Mouse (Mus musculus): Measurements from ENCODE around the gene Tmod3. TPM values are rescaled to one million over a fixed set of nuclear protein-coding genes. Genes with fewer than 3 reads are reported as not detected.
A peak's percentile ranks its signal among the peaks of the same experiment; 100 is the strongest.

Gene Tmod3
- polyA plus RNA-seq (2012; ENCODE audit: insufficient read depth, insufficient read length, missing spikeins): 93.1 and 110 TPM in 2 replicates

- Histone ChIP-seq H3K4me1 (ENCODE audit: control insufficient read depth, insufficient read depth, low read length) (peaks cover 21% of the 10 kb centered on the region), H3K4me3 (ENCODE audit: insufficient read depth, low read length) (peak within 1 kb of the TSS; percentile 91), H3K27ac (ENCODE audit: insufficient read depth, low read depth, low read length) (peak within 1 kb of the TSS; percentile 72)
- TF ChIP-seq CTCF (IDR thresholded peaks at IDR 0.05; ENCODE audit: low read depth, low read length) (no peak), POLR2A (IDR thresholded peaks at IDR 0.05; ENCODE audit: borderline replicate concordance, low read depth, low read length) (no peak)
These were observed at the start of gene Tmod3 for GRCm38 (mm10) chr9:75559512-75560012. TSS of gene Tmod3 (minus strand) at chr9:75559657.

- Histone ChIP-seq H3K4me3 (ENCODE audit: insufficient read depth, low read length) (no peak overlapping the region), H3K4me1 (ENCODE audit: control insufficient read depth, insufficient read depth, low read length) (no peaks in the 10 kb centered on the region), H3K27ac (ENCODE audit: insufficient read depth, low read depth, low read length) (no peak overlapping the region)
- TF ChIP-seq CTCF (IDR thresholded peaks at IDR 0.05; ENCODE audit: low read depth, low read length) (no peak), POLR2A (IDR thresholded peaks at IDR 0.05; ENCODE audit: borderline replicate concordance, low read depth, low read length) (no peak)
These were observed 48.0 kb upstream of the Tmod3 start for GRCm38 (mm10) chr9:75607496-75607895.

GRCm38 (mm10) chr9:75601510-75601909 lies 42.1 kb upstream of the Tmod3 start:
- TF ChIP-seq CTCF (IDR thresholded peaks at IDR 0.05; ENCODE audit: low read depth, low read length) (no peak), POLR2A (IDR thresholded peaks at IDR 0.05; ENCODE audit: borderline replicate concordance, low read depth, low read length) (no peak)
- H3K4me1 ChIP-seq (ENCODE audit: control insufficient read depth, insufficient read depth, low read length): no peaks in the 10 kb centered on the region
- H3K27ac ChIP-seq (ENCODE audit: insufficient read depth, low read depth, low read length): no peak overlapping the region
- H3K4me3 ChIP-seq (ENCODE audit: insufficient read depth, low read length): no peak overlapping the region

- Histone ChIP-seq H3K4me3 (ENCODE audit: insufficient read depth, low read length) (no peak overlapping the region), H3K27ac (ENCODE audit: insufficient read depth, low read depth, low read length) (no peak overlapping the region), H3K4me1 (ENCODE audit: control insufficient read depth, insufficient read depth, low read length) (no peaks in the 10 kb centered on the region)
- TF ChIP-seq CTCF (IDR thresholded peaks at IDR 0.05; ENCODE audit: low read depth, low read length): no peak
- TF ChIP-seq POLR2A (IDR thresholded peaks at IDR 0.05; ENCODE audit: borderline replicate concordance, low read depth, low read length): no peak
These were observed 40.9 kb upstream of the Tmod3 start for GRCm38 (mm10) chr9:75600166-75600934.

- Histone ChIP-seq H3K27ac (ENCODE audit: insufficient read depth, low read depth, low read length) (no peak overlapping the region), H3K4me1 (ENCODE audit: control insufficient read depth, insufficient read depth, low read length) (no peaks in the 10 kb centered on the region), H3K4me3 (ENCODE audit: insufficient read depth, low read length) (no peak overlapping the region)
- TF ChIP-seq CTCF (IDR thresholded peaks at IDR 0.05; ENCODE audit: low read depth, low read length) (no peak), POLR2A (IDR thresholded peaks at IDR 0.05; ENCODE audit: borderline replicate concordance, low read depth, low read length) (no peak)
These were observed 39.9 kb upstream of the Tmod3 start for GRCm38 (mm10) chr9:75599191-75599841.

- H3K27ac ChIP-seq (ENCODE audit: insufficient read depth, low read depth, low read length): no peak overlapping the region
- no peak for TF ChIP-seq CTCF (IDR thresholded peaks at IDR 0.05; ENCODE audit: low read depth, low read length)
- no peak for TF ChIP-seq POLR2A (IDR thresholded peaks at IDR 0.05; ENCODE audit: borderline replicate concordance, low read depth, low read length)
- H3K4me1 ChIP-seq (ENCODE audit: control insufficient read depth, insufficient read depth, low read length): no peaks in the 10 kb centered on the region
- H3K4me3 ChIP-seq (ENCODE audit: insufficient read depth, low read length): no peak overlapping the region
These were observed 38.1 kb upstream of the Tmod3 start for GRCm38 (mm10) chr9:75597596-75597995.

GRCm38 (mm10) chr9:75597036-75597435 lies 37.6 kb upstream of the Tmod3 start:
- TF ChIP-seq CTCF (IDR thresholded peaks at IDR 0.05; ENCODE audit: low read depth, low read length) (no peak), POLR2A (IDR thresholded peaks at IDR 0.05; ENCODE audit: borderline replicate concordance, low read depth, low read length) (no peak)
- Histone ChIP-seq H3K27ac (ENCODE audit: insufficient read depth, low read depth, low read length) (no peak overlapping the region), H3K4me1 (ENCODE audit: control insufficient read depth, insufficient read depth, low read length) (no peaks in the 10 kb centered on the region), H3K4me3 (ENCODE audit: insufficient read depth, low read length) (no peak overlapping the region)

GRCm38 (mm10) chr9:75593481-75593880 lies 34.0 kb upstream of the Tmod3 start:
- H3K4me1 ChIP-seq (ENCODE audit: control insufficient read depth, insufficient read depth, low read length): no peaks in the 10 kb centered on the region
- H3K27ac ChIP-seq (ENCODE audit: insufficient read depth, low read depth, low read length): no peak overlapping the region
- H3K4me3 ChIP-seq (ENCODE audit: insufficient read depth, low read length): no peak overlapping the region
- no peak for TF ChIP-seq CTCF (IDR thresholded peaks at IDR 0.05; ENCODE audit: low read depth, low read length)
- TF ChIP-seq POLR2A (IDR thresholded peaks at IDR 0.05; ENCODE audit: borderline replicate concordance, low read depth, low read length): no peak

GRCm38 (mm10) chr9:75589850-75590790 lies 30.7 kb upstream of the Tmod3 start:
- H3K4me1 ChIP-seq (ENCODE audit: control insufficient read depth, insufficient read depth, low read length): no peaks in the 10 kb centered on the region
- TF ChIP-seq CTCF (IDR thresholded peaks at IDR 0.05; ENCODE audit: low read depth, low read length) (no peak), POLR2A (IDR thresholded peaks at IDR 0.05; ENCODE audit: borderline replicate concordance, low read depth, low read length) (no peak)
- no peak overlapping the region for H3K4me3 ChIP-seq (ENCODE audit: insufficient read depth, low read length)
- H3K27ac ChIP-seq (ENCODE audit: insufficient read depth, low read depth, low read length): no peak overlapping the region
